Mouse (Mus musculus) layer of hippocampus, postnatal 25 days (tissue): ENCODE results near the gene Nfib. TPM values are rescaled to one million over a fixed set of nuclear protein-coding genes. Genes with fewer than 3 reads are reported as not detected.
A peak's percentile ranks its signal among the peaks of the same experiment; 100 is the strongest.

Experiments used
- DNase-seq, 2 experiments: peaks; one replicate each; pipeline ENCODE4 v3.0.0; 2022; ENCODE audit warnings: mixed read lengths in 2 of 2, low spot score in 1 of 2; ENCODE audit errors: extremely low spot score in 1 of 2
- total RNA-seq, 2 experiments: library from RNA; stranded (reverse); gene quantifications; 2 replicates each; pipeline ENCODE4 v1.2.3; 2021

Gene Nfib
- total RNA-seq, 2 experiments from 2014 or later = 163 to 199 TPM

GRCm38 (mm10) chr4:82598436-82598835 lies 107.1 kb downstream of the Nfib start:
- no peak for DNase-seq

- no peak for DNase-seq
Observed at GRCm38 (mm10) chr4:82593681-82594666, 111.6 kb downstream of the Nfib start.

- peak in 1 of 2 experiments; percentile 51 for DNase-seq
Observed at GRCm38 (mm10) chr4:82592086-82593030, 113.2 kb downstream of the Nfib start.

- peak; percentile 36 for DNase-seq
Observed at GRCm38 (mm10) chr4:82589345-82589890, 116.1 kb downstream of the Nfib start.

- no peak for DNase-seq
Observed at GRCm38 (mm10) chr4:82588718-82589117, 116.8 kb downstream of the Nfib start.

- peak in 1 of 2 experiments; percentile 57 for DNase-seq
Observed at GRCm38 (mm10) chr4:82587146-82587870, 118.2 kb downstream of the Nfib start.

- DNase-seq = no peak
Observed at GRCm38 (mm10) chr4:82586637-82587036, 118.9 kb downstream of the Nfib start.

GRCm38 (mm10) chr4:82585536-82585935 lies 120.0 kb downstream of the Nfib start:
- no peak for DNase-seq

- no peak for DNase-seq
Observed at GRCm38 (mm10) chr4:82585056-82585455, 120.5 kb downstream of the Nfib start.

- DNase-seq = peak in 1 of 2 experiments; percentile 43
Observed at GRCm38 (mm10) chr4:82584548-82584947, 121.0 kb downstream of the Nfib start.

- no peak for DNase-seq
Observed at GRCm38 (mm10) chr4:82573291-82573605, 132.3 kb downstream of the Nfib start.

- no peak for DNase-seq
Observed at GRCm38 (mm10) chr4:82572410-82573290, 132.9 kb downstream of the Nfib start.

GRCm38 (mm10) chr4:82558816-82559215 lies 146.7 kb downstream of the Nfib start:
- DNase-seq = no peak

GRCm38 (mm10) chr4:82555673-82556171 lies 149.8 kb downstream of the Nfib start:
- no peak for DNase-seq

GRCm38 (mm10) chr4:82553658-82554057 lies 151.9 kb downstream of the Nfib start:
- DNase-seq = no peak

- DNase-seq = no peak
Observed at GRCm38 (mm10) chr4:82552238-82552637, 153.3 kb downstream of the Nfib start.

GRCm38 (mm10) chr4:82549762-82550380 lies 155.7 kb downstream of the Nfib start:
- no peak for DNase-seq

- no peak for DNase-seq
Observed at GRCm38 (mm10) chr4:82548247-82548646, 157.3 kb downstream of the Nfib start.
